Mouse (Mus musculus) monocyte, adult 2 months (primary cell): ENCODE measurements around the gene Stx6.
"Not testable (repeated sequence)": the region's sequence is repeated elsewhere in the genome, so short reads cannot be mapped to it uniquely, and the experiment has no call there.

Source experiments
- DNase-seq, 2 experiments: peaks; one replicate each; pipeline ENCODE4 v3.0.0; 2022; ENCODE audit warnings: low spot score in 2 of 2, low read depth in 1 of 2

Stx6 gene

GRCm38 (mm10) chr1:155158970-155159484, 512 bp downstream of the Stx6 start:
- peak; percentile 12 to 30 for DNase-seq

- DNase-seq: no peak
These were observed 8.9 kb downstream of the Stx6 start for GRCm38 (mm10) chr1:155167453-155167852.

GRCm38 (mm10) chr1:155169935-155170334, 11.4 kb downstream of the Stx6 start:
- DNase-seq: no peak

GRCm38 (mm10) chr1:155172895-155173643, 14.6 kb downstream of the Stx6 start:
- DNase-seq: no peak

GRCm38 (mm10) chr1:155173644-155174016, 15.1 kb downstream of the Stx6 start:
- DNase-seq: not testable (repeated sequence)

GRCm38 (mm10) chr1:155174424-155174823, 15.9 kb downstream of the Stx6 start:
- no peak for DNase-seq

GRCm38 (mm10) chr1:155178192-155178924, 19.8 kb downstream of the Stx6 start:
- DNase-seq: no peak

GRCm38 (mm10) chr1:155184191-155184590, 25.7 kb downstream of the Stx6 start:
- no peak for DNase-seq

GRCm38 (mm10) chr1:155188656-155189055, 30.1 kb downstream of the Stx6 start:
- no peak for DNase-seq

GRCm38 (mm10) chr1:155191219-155191618, 32.7 kb downstream of the Stx6 start:
- DNase-seq: no peak

- DNase-seq: no peak
These were observed 33.2 kb downstream of the Stx6 start for GRCm38 (mm10) chr1:155191671-155192070.

- no peak for DNase-seq
These were observed 34.4 kb downstream of the Stx6 start for GRCm38 (mm10) chr1:155192805-155193368.

GRCm38 (mm10) chr1:155196691-155197090, 38.2 kb downstream of the Stx6 start:
- DNase-seq: no peak

- DNase-seq: no peak
These were observed 41.0 kb downstream of the Stx6 start for GRCm38 (mm10) chr1:155199522-155199921.

GRCm38 (mm10) chr1:155200967-155201366, 42.5 kb downstream of the Stx6 start:
- no peak for DNase-seq

- no peak for DNase-seq
These were observed 42.9 kb downstream of the Stx6 start for GRCm38 (mm10) chr1:155201373-155201879.

- no peak for DNase-seq
These were observed 43.4 kb downstream of the Stx6 start for GRCm38 (mm10) chr1:155201914-155202313.

GRCm38 (mm10) chr1:155202472-155202871, 44.0 kb downstream of the Stx6 start:
- DNase-seq: no peak

GRCm38 (mm10) chr1:155203101-155203500, 44.6 kb downstream of the Stx6 start:
- DNase-seq: no peak

- no peak for DNase-seq
These were observed 45.4 kb downstream of the Stx6 start for GRCm38 (mm10) chr1:155203954-155204353.

GRCm38 (mm10) chr1:155204560-155205162, 46.1 kb downstream of the Stx6 start:
- DNase-seq: no peak
